Mouse (Mus musculus): ENCODE data around the gene Gja4. TPM values are rescaled to one million over a fixed set of nuclear protein-coding genes. Genes with fewer than 3 reads are reported as not detected.

Gene Gja4
- total RNA-seq, 2 experiments from 2014 or later: 1.5 to 1.7 TPM

Other genes with a start within 250 kb of the Gja4 start
- gene Zmym6, start 236.7 kb downstream of the Gja4 start, total RNA-seq (2021): 10 to 100 TPM; 35.7 to 37.7 TPM
- 1 to 10 TPM; 4.3 to 4.6 TPM for gene Tmem35b, start 190.3 kb downstream of the Gja4 start, total RNA-seq (2021)
- gene Dlgap3, start 144.8 kb downstream of the Gja4 start, total RNA-seq (2021): 100 to 1,000 TPM; 285 to 286 TPM
- gene Smim12, start 70.3 kb downstream of the Gja4 start, total RNA-seq (2021): 10 to 100 TPM; 49.3 to 51.7 TPM
- gene Gjb3, start 16.8 kb upstream of the Gja4 start, total RNA-seq (2021): under 1 TPM; 0.18 to 0.25 TPM
- not detected for gene Gjb4, start 40.0 kb upstream of the Gja4 start, total RNA-seq (2021)
- not detected for gene Gjb5, start 44.1 kb upstream of the Gja4 start, total RNA-seq (2021)

Data from layer of hippocampus, adult 18-20 months (tissue).